Mouse (Mus musculus): ENCODE measurements around the gene Rps21. TPM values are rescaled to one million over a fixed set of nuclear protein-coding genes. Genes with fewer than 3 reads are reported as not detected.

The Rps21 gene
- polyA plus RNA-seq, 1 experiment from 2014 or later, result 337 TPM

DNA sequence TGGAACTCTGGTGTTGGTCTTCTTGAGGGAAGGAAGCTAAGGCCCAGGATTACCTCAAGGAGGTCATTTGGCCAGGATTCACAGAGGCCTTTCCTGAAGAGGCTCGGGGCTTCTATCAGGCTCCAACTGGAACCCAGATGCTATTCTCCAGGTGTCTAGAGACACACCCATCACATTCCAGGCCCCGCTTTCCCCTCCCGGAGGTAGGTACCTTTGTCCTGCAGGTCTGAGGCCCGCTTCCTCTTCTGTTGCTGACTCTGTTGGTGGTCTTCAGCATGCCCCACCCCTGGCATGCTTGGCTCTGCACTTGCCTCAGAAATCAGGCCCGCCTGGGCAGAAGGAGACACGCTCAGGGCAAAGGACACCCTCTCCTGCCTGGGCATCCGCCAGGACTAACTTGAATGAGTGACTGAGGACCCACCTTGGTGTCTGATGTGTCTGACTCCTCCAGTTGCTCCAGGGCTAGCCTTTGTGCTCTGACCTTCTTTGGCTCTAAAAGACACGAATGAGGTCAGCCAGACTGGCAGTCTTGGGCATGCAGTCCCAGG, 20.7 kb downstream of the Rps21 start:
- peaks cover 8% of the 10 kb centered on the region for H3K27me3 ChIP-seq
- H3K36me3 ChIP-seq, result no peaks in the 10 kb centered on the region
- H3K4me1 ChIP-seq (replicated peaks), result peaks cover 6% of the 10 kb centered on the region; the same call in 1 of the 2 replicates
- no peak for ATAC-seq (ENCODE audit: low FRiP score, low read depth)
- H3K9ac ChIP-seq, result no peak overlapping the region
- WGBS, result 78% methylated on average over 8 of the region's 8 CpGs
- H3K27ac ChIP-seq (replicated peaks), result no peak overlapping the region
- no peak overlapping the region for H3K4me3 ChIP-seq
- no peaks in the 10 kb centered on the region for H3K9me3 ChIP-seq
- H3K4me2 ChIP-seq, result no peak overlapping the region

DNA sequence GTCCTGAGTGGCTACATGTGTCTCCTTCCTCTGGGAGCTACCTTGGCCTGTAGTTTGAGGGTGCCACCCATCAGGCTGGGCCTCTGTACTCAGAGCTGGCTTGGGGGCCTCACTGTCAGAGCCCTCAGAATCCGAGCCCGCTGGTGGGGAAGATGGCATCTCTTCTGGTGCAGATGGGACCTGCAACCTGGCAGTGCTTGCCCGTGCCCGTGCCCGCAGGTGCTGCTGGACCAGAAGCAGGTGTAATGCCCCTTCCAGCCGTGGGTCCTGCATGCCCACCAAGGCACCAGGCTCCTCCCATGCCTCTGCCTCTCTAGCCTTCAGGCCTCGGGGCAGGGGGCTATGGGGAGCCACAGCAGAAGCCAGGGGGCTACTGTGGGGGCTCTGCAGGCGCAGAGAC, 22.1 kb downstream of the Rps21 start:
- Histone ChIP-seq H3K27me3 (peaks cover 8% of the 10 kb centered on the region), H3K27ac (replicated peaks) (no peak overlapping the region), H3K4me3 (no peak overlapping the region), H3K36me3 (no peaks in the 10 kb centered on the region), H3K9me3 (no peaks in the 10 kb centered on the region), H3K9ac (no peak overlapping the region), H3K4me2 (no peak overlapping the region), H3K4me1 (replicated peaks) (0 out of 2 replicates have a peak, but pooled peaks cover 2% of the 10 kb centered on the region)
- no peak for ATAC-seq (ENCODE audit: low FRiP score, low read depth)
- 82% methylated on average over 8 of the region's 8 CpGs for WGBS

DNA sequence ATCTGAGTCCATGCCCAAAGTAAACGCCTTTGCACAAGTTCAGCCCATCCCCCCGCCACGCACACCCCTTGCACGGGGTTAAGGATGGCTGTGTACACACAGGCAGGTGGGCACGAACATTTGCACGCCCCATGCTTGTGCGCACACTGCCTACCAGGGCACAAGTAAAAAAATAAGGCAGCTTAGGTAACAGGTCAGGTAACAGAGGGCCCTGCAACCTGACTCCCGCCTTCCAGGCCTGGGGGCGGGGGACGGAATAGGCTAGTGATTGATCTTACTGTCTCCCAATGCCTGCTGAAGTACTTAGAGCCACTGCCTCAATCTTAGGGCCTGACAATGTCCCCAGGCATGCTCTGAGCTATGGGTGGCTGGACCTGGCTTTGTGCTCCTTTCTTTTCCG, 31.8 kb downstream of the Rps21 start:
- no peak for ATAC-seq (ENCODE audit: low FRiP score, low read depth)
- no peak overlapping the region for H3K9ac ChIP-seq
- WGBS, result 62% methylated on average over 11 of the region's 11 CpGs
- no peak overlapping the region for H3K27ac ChIP-seq (replicated peaks)
- H3K4me2 ChIP-seq, result no peak overlapping the region
- no peak overlapping the region for H3K4me3 ChIP-seq
- no peaks in the 10 kb centered on the region for H3K9me3 ChIP-seq
- no peaks in the 10 kb centered on the region for H3K4me1 ChIP-seq (replicated peaks)
- H3K27me3 ChIP-seq, result no peaks in the 10 kb centered on the region
- H3K36me3 ChIP-seq, result no peaks in the 10 kb centered on the region

DNA sequence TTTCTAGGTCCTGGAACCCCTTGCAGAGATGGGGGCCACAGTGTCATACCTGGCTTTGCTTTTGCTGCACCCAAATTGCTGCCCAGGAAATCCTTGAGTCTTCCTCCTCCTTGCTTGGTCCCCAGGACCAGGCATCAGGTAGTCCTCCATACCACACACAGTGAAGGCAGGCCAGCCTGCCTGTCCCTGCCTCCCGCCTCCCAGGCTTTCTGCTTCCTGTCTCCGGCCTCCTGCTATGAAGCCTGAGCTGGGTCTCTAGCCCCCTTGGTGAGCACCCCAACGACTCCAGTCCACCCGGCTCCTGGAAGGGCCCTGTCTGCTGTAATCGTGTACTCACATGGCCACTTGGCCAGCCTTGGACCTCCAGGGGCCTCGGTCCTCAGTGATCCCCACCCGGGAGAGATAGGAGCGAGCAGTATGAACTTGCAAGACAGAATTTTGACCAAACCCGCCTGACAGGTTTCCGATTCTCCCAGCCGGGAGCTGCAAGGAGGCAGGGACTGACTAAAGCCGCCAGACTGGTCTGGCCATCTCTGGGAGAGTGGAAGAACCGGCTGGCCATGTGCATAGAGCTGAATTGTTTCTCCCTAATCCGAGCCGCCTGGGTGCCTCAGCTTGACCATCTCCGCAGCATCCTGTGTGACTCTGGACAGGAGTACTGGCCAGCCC, 32.4 kb downstream of the Rps21 start, which contains the start of gene Rbbp8nl:
Rbbp8nl (minus strand) TSS at position 440 of the 669 bp plus-strand sequence.
- ATAC-seq (ENCODE audit: low FRiP score, low read depth), result no peak
- Histone ChIP-seq H3K4me1 (replicated peaks) (no peaks in the 10 kb centered on the region), H3K36me3 (no peaks in the 10 kb centered on the region), H3K4me3 (no peak within 1 kb of the TSS), H3K9ac (no peak within 1 kb of the TSS), H3K27me3 (no peaks in the 10 kb centered on the region), H3K9me3 (no peaks in the 10 kb centered on the region), H3K4me2 (no peak within 1 kb of the TSS), H3K27ac (replicated peaks) (no peak within 1 kb of the TSS)
- WGBS, result 54% methylated on average over 16 of the region's 16 CpGs

DNA sequence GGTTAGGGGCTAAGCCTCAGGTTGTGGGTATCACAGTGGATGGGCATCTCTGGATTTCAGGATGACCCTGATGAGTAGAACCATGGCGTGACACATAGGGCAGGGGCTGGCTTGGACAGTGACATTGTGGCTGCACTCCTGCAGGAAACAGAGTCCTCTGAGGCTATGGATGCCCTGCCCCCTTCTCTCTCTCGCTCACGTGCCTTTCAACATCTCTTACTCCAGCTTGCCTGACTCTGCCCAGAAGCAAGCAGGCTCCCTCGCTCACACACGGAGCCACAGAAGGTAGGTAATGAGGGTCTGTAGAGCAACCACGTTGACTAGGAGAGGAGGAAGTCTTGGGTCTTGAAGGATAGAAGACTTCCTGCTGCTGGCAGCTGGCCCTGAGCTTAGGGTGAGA, 33.3 kb downstream of the Rps21 start:
- Histone ChIP-seq H3K36me3 (no peaks in the 10 kb centered on the region), H3K9ac (no peak overlapping the region), H3K27me3 (no peaks in the 10 kb centered on the region), H3K4me3 (no peak overlapping the region), H3K4me2 (no peak overlapping the region), H3K9me3 (no peaks in the 10 kb centered on the region), H3K27ac (replicated peaks) (no peak overlapping the region), H3K4me1 (replicated peaks) (no peaks in the 10 kb centered on the region)
- no peak for ATAC-seq (ENCODE audit: low FRiP score, low read depth)
- 74% methylated on average over 6 of the region's 6 CpGs for WGBS

DNA sequence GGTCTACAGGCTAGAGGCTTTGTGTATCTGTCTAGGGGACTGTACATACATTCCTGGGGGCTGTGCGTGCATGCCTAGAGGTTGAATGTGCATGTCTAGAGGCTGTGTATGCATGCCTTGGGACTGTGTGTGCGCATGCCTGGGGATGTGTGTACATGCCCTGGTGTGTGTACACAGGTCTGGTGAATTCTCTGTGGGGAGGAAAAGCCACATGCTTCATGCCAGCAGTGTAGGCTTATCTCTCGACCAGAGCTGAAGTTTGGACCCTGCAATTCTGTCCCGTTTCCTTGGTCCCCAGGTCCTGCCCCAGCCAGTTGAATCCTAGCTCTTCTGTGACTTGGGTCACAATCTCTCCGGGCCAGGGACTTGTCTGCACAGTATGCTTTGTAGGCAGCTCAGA, 34.4 kb downstream of the Rps21 start:
- H3K27me3 ChIP-seq, result no peaks in the 10 kb centered on the region
- no peak overlapping the region for H3K4me3 ChIP-seq
- no peaks in the 10 kb centered on the region for H3K4me1 ChIP-seq (replicated peaks)
- WGBS, result 86% methylated on average over 5 of the region's 5 CpGs
- H3K9ac ChIP-seq, result no peak overlapping the region
- no peak for ATAC-seq (ENCODE audit: low FRiP score, low read depth)
- H3K4me2 ChIP-seq, result no peak overlapping the region
- H3K9me3 ChIP-seq, result no peaks in the 10 kb centered on the region
- no peak overlapping the region for H3K27ac ChIP-seq (replicated peaks)
- H3K36me3 ChIP-seq, result no peaks in the 10 kb centered on the region

DNA sequence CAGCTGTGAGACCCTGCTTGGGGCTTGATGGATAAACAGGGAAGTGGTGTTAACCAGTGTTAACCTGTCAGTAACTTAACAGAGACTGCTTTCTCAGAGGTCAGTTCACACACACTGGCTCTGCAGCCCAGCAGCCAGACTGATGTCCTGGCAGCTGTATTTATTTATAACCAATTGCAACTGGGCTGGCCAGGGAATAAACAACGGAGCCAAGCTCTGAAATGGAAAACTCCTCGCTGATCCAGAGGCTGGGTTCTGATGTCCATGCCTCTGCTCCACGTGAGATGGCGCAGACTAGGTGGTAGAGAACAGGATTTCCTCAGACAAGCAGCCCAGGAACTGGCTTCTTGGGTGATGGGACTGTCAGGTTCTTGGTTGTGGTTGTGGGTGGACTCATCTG, 34.8 kb downstream of the Rps21 start:
- 77% methylated on average over 4 of the region's 4 CpGs for WGBS

DNA sequence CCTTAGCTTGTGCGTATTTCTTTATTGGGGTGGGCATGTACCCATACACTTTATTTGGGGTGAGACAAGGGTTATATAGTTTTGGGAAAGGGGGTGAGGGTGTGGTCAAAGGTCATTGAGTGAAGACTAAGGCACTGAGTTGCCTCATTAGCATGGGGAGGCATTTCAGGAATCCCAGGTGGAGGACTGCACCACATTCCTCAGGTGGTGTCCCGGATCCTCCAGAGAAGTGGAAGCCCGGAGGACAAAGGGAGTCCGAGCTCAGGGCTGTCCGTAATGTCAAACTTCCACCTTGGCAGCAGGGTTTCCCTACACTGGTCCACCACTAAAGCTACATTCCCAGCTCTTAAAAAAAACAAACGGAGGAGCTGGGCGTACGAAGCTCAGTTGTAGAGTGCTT, 35.7 kb downstream of the Rps21 start:
- no peak for ATAC-seq (ENCODE audit: low FRiP score, low read depth)
- Histone ChIP-seq H3K9ac (no peak overlapping the region), H3K27me3 (no peaks in the 10 kb centered on the region), H3K4me1 (replicated peaks) (no peaks in the 10 kb centered on the region), H3K36me3 (no peaks in the 10 kb centered on the region), H3K9me3 (no peaks in the 10 kb centered on the region), H3K4me3 (no peak overlapping the region), H3K4me2 (no peak overlapping the region), H3K27ac (replicated peaks) (no peak overlapping the region)
- WGBS, result 77% methylated on average over 8 of the region's 8 CpGs

More for the DNA sequence above, 34.8 kb downstream of the Rps21 start:
- ATAC-seq (ENCODE audit: low FRiP score, low read depth), result no peak
- Histone ChIP-seq H3K4me3 (no peak overlapping the region), H3K36me3 (no peaks in the 10 kb centered on the region), H3K9ac (no peak overlapping the region), H3K4me2 (no peak overlapping the region), H3K4me1 (replicated peaks) (no peaks in the 10 kb centered on the region), H3K27ac (replicated peaks) (no peak overlapping the region), H3K9me3 (no peaks in the 10 kb centered on the region), H3K27me3 (no peaks in the 10 kb centered on the region)

DNA sequence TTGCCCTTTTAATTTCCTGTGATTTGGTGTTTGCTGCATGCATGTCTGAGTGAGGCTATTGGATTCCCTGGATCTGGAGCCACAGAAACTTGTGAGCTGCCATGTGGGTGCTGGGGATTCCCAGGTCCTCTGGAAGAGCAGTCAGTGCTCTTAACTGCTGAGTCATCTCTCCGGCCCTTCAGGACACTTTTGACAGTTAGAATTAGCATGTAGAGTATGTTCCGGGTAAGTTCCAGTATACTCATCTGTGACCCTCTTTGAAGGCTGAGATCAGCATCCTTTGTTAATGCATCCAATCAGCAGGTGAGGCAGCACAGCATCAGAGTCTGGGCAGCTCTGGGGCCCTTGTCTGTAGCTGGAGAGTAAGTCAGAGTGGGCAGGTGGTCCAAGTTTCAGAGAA, 43.1 kb downstream of the Rps21 start:
- no peak for ATAC-seq (ENCODE audit: low FRiP score, low read depth)
- H3K4me2 ChIP-seq, result no peak overlapping the region

DNA sequence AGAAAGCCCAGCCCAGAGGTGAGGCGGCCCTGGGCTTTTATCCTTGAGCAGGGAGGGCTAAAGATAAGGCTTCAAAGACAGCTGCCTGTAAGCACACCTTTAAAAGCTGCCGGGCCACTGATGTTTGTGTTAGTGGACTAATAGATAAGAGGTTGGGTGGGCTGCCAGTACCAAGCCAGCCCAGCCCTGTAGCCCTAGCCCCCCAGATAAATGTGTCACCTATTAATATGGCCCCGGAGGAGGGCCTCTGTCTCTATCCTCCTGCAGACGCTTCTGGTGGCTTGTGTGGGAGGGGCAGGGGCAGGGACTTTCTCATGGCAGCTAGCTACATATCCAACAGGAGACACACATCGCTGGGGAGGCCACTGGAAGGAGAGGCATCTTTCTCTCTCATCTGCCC, 43.6 kb downstream of the Rps21 start:
- no peaks in the 10 kb centered on the region for H3K27me3 ChIP-seq
- WGBS, result 62% methylated on average over 5 of the region's 5 CpGs
- H3K27ac ChIP-seq (replicated peaks), result no peak overlapping the region
- H3K4me2 ChIP-seq, result no peak overlapping the region
- H3K4me1 ChIP-seq (replicated peaks), result no peaks in the 10 kb centered on the region
- H3K9ac ChIP-seq, result no peak overlapping the region
- H3K36me3 ChIP-seq, result no peaks in the 10 kb centered on the region
- H3K4me3 ChIP-seq, result no peak overlapping the region
- H3K9me3 ChIP-seq, result no peaks in the 10 kb centered on the region
- no peak for ATAC-seq (ENCODE audit: low FRiP score, low read depth)

More for the DNA sequence above, 43.1 kb downstream of the Rps21 start:
- WGBS, result 82% methylated on average over 2 of the region's 2 CpGs
- H3K4me3 ChIP-seq, result no peak overlapping the region
- no peaks in the 10 kb centered on the region for H3K9me3 ChIP-seq
- H3K36me3 ChIP-seq, result no peaks in the 10 kb centered on the region
- H3K4me1 ChIP-seq (replicated peaks), result no peaks in the 10 kb centered on the region
- no peak overlapping the region for H3K27ac ChIP-seq (replicated peaks)
- no peaks in the 10 kb centered on the region for H3K27me3 ChIP-seq
- no peak overlapping the region for H3K9ac ChIP-seq

DNA sequence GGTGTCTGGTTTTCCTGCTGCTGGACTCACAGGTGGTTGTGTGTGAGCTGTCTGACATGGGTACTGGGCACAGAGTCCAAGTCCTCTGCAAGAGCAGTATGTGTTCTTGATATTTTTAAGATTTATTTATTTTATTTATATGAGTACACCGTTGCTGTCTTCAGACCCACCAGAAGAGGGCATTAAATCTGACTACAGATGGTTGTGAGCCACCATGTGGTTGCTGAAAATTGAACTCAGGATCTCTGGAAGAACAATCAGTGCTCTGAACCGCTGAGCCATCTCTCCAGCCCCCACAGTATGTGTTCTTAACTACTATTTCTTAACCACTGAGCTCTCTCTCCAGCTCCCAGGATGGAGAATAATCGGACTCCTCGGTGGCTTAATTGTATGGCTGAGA, 45.0 kb downstream of the Rps21 start:
- Histone ChIP-seq H3K9me3 (no peaks in the 10 kb centered on the region), H3K4me2 (no peak overlapping the region), H3K4me1 (replicated peaks) (no peaks in the 10 kb centered on the region), H3K27me3 (no peaks in the 10 kb centered on the region), H3K36me3 (no peaks in the 10 kb centered on the region), H3K9ac (no peak overlapping the region), H3K4me3 (no peak overlapping the region), H3K27ac (replicated peaks) (no peak overlapping the region)
- WGBS, result 81% methylated on average over 4 of the region's 4 CpGs
- ATAC-seq (ENCODE audit: low FRiP score, low read depth), result no peak

DNA sequence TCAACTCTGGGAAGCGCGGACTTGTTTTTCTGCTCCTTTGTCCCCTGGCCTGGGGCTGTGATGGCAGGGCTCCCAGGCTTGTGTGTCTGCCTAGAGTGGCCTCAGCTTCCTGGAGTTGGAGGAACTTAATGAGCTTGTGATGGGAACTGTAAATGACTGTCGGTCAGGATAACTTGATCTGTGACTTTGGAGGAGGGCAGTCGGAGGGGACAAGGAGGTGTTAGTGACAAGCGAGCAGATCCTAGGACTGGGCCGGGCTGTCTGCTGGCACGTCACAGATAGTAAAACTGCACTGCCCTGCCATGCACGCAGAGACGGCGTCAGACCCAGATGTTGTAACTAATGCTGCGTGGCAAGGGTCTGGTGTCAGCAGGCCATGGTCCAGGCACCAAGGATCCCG, 46.3 kb downstream of the Rps21 start:
- Histone ChIP-seq H3K9me3 (no peaks in the 10 kb centered on the region), H3K9ac (no peak overlapping the region), H3K27me3 (no peaks in the 10 kb centered on the region), H3K4me2 (no peak overlapping the region), H3K4me3 (no peak overlapping the region), H3K27ac (replicated peaks) (no peak overlapping the region), H3K36me3 (no peaks in the 10 kb centered on the region), H3K4me1 (replicated peaks) (no peaks in the 10 kb centered on the region)
- no peak for ATAC-seq (ENCODE audit: low FRiP score, low read depth)
- 91% methylated on average over 12 of the region's 12 CpGs for WGBS

DNA sequence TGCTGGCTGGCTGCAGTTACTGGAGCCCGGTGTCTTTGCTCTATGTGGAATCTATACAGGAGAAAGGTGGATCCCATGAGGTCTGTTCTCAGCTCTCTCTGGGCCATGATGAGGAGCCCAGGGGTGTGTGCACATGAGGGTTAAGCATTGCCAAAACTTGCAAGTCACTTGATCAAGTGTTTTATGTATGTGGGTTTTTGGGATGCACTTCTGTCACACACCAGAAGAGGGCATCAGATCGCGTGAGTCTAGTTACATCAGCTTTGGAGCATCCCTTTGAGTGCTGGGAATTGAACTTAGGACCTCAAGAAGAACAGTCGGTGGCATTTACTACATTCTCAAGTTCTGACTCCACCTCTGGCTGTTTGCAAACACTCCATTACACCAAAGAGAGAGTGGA, 47.4 kb downstream of the Rps21 start:
- no peaks in the 10 kb centered on the region for H3K4me1 ChIP-seq (replicated peaks)

More for the DNA sequence above, 47.4 kb downstream of the Rps21 start:
- Histone ChIP-seq H3K36me3 (no peaks in the 10 kb centered on the region), H3K9me3 (no peaks in the 10 kb centered on the region), H3K27ac (replicated peaks) (no peak overlapping the region), H3K4me2 (no peak overlapping the region), H3K4me3 (no peak overlapping the region), H3K27me3 (no peaks in the 10 kb centered on the region), H3K9ac (no peak overlapping the region)
- no peak for ATAC-seq (ENCODE audit: low FRiP score, low read depth)
- 58% methylated on average over 4 of the region's 4 CpGs for WGBS
